Mouse (Mus musculus): Measurements from ENCODE around the gene 4932429P05Rik. TPM values are rescaled to one million over a fixed set of nuclear protein-coding genes. Genes with fewer than 3 reads are reported as not detected.

4932429P05Rik gene
- polyA plus RNA-seq (2015; fragmentation: Nextera tagmentation; extraction: Ambion mirVana), result not detected in 2 replicates

DNA sequence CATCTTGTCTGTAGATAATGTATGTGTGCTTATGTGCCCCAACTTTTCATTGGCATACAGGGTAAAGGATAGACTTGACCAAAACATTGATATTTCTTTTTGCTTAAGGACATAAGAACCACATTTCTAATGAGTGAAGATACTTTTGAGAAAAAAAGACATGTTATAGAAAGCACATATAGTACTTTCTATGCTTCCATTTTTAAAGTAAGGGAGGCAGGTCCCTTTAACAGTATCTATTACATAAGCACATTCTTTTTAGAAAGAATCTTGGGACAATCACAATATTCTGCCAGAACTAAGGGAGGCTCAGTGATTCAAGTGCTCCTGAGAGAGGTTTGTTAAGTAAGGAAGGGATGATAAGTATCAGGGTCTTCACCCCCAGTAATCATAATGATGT lies at the start of gene 4932429P05Rik:
Gene 4932429P05Rik, plus strand, starts transcription at position 301 of the 400 bp plus-strand sequence.
- ATAC-seq, result no peak
- H3K27me3 ChIP-seq (replicated peaks), result no peaks in the 10 kb centered on the region
- H3K9ac ChIP-seq, result no peak within 1 kb of the TSS
- H3K4me1 ChIP-seq (replicated peaks), result no peaks in the 10 kb centered on the region
- H3K4me3 ChIP-seq (replicated peaks), result no peak within 1 kb of the TSS
- H3K9me3 ChIP-seq, result no peaks in the 10 kb centered on the region
- H3K36me3 ChIP-seq, result no peaks in the 10 kb centered on the region
- H3K27ac ChIP-seq, result no peak within 1 kb of the TSS
- no peak within 1 kb of the TSS for H3K4me2 ChIP-seq (replicated peaks)

Other genes starting within 250 kb of the 4932429P05Rik start
- gene 4930415L06Rik, start 180.6 kb downstream of the 4932429P05Rik start, polyA plus RNA-seq (2015; fragmentation: Nextera tagmentation; extraction: Ambion mirVana), result not detected in 2 replicates